Mouse (Mus musculus) kidney, adult 10 weeks (tissue): ENCODE results near the gene Klre1. TPM values are rescaled to one million over a fixed set of nuclear protein-coding genes. Genes with fewer than 3 reads are reported as not detected.

ENCODE experiments used
- polyA plus RNA-seq: library from polyadenylated mRNA; stranded (reverse); fragments of 350-450 nt; fragmentation: Illumina TruSeq; extraction: RNeasy Lipid Tissue Mini Kit (QIAGEN cat#74804); gene quantifications from one replicate; pipeline ENCODE4 v1.2.3, GENCODE M21; 2014; ENCODE audit warnings: low read depth, low replicate concordance

Klre1 gene
- 0.40 TPM for polyA plus RNA-seq

DNA sequence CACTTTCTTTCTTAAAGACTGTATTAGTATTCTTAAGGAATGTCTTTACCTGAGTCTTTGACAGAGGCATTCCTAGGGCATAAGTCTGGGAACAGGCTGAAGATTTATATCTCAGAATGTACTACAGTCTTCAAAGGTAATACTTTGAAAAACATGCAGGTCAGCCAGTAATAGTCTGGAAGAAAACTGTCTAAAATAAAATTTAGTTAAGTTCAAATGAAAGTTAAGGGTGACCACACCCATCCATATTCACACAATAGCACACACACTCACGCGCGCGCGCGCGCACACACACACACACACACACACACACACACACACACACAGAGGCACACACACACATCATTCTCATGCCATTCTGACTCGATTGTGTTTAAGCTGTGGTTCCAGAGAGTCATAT is at the start of gene Klre1:
Gene Klre1, plus strand, starts transcription at position 301 of the 400 bp plus-strand sequence.

DNA sequence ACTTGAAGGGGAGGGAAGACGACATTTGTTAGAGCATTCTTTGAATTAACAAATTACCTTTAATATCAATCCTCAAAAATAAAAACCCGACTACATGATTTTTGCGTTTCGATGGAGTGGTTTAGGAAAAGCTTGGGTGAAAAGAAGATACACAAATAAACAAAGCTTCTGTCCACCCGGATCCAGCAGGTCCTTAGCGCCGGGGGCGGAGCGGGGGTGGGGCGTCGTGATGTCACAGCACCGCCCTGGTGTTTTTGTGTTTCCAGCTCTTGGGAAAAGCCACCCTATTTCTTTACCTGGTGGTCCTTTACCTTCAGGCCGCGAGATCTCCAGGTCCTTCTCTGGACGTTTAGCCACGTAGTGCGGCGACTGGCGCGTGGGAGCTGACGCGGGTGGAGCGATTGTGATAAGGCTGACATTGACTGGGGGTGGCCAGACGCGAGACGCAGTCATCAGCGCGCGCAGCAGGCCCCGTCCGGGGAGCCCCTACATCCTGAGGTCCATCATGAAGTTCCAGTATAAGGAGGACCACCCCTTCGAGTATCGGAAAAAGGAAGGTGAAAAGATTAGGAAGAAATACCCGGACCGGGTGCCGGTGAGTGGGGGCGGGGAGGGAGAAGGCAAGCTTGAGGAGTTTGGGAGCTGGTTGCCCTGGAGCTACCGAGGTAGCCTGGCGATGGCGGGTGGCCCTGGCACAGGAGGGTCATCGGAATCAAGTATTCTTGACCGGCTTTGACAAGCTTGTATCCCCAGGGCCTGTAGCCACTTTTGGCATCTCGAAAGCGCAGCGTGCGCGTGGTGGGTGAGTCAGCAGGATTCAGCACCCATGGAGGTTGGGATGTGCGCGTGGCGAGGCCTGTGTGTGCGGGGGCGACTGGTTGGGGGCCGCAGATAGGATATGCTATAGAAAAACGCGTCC is 44.5 kb upstream of the Klre1 start, which contains the start of gene Gabarapl1:
Gene Gabarapl1, plus strand, starts transcription at position 219 of the 919 bp plus-strand sequence.

DNA sequence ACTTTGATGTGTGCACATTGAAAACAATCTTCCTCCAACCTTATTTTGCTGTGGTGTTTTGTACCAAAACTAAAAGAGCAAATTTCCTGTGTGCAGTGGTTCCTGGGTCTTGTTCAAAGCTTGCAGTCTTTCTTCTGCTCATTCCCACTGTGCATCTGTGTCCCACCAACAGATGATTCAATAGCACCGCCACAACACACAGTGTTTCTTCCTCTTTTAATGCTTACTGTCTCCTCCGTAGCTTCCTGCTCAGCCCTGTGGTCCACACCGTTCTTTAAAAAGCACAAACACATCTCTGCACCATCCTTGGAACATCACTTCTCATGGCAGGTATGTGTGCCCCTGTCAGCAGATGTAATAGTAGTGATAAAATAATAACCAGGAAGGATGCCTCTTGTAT is 13.8 kb downstream of the Klre1 start, which contains the start of gene Klrd1:
Gene Klrd1, plus strand, starts transcription at position 275 of the 400 bp plus-strand sequence.

DNA sequence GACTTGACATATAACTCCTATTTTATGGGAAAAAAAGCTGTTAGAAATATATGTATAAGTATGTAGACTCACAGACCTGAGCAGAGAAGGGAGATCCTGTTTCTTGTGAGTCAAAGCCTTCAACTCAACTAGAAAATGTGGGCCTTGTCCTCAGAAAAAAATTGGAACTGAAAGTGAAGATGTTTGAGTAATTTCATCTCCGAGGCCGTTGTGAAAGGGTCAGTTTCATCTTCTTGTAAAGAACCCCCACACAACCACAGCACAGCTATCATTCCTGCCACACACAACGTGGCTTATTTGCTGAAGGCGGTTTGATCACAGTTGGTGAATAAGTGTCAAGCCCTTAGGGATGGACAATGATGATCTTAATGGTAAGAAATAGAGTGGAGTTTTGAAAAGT is 46.0 kb downstream of the Klre1 start, which contains the start of gene Klrk1:
Gene Klrk1, minus strand, starts transcription at position 130 of the 400 bp plus-strand sequence.

Other genes with a start within 250 kb of the Klre1 start
- gene 4922502D21Rik, start 246.1 kb upstream of the Klre1 start, polyA plus RNA-seq: not detected
- 2.3 TPM for gene Clec12a, start 235.2 kb upstream of the Klre1 start, polyA plus RNA-seq
- gene Clec12b, start 192.0 kb upstream of the Klre1 start, polyA plus RNA-seq: 1.1 TPM
- 2.3 TPM for gene Clec1b, start 180.6 kb upstream of the Klre1 start, polyA plus RNA-seq
- 0.77 TPM for gene Clec9a, start 169.0 kb upstream of the Klre1 start, polyA plus RNA-seq
- 9.7 TPM for gene Clec1a, start 125.9 kb upstream of the Klre1 start, polyA plus RNA-seq
- 0.12 TPM for gene Olr1, start 70.7 kb upstream of the Klre1 start, polyA plus RNA-seq
- gene Tmem52b, start 65.3 kb upstream of the Klre1 start, polyA plus RNA-seq: 745 TPM
- gene Gabarapl1, start 44.7 kb upstream of the Klre1 start, polyA plus RNA-seq: 242 TPM
- gene Klrd1, start 13.9 kb downstream of the Klre1 start, polyA plus RNA-seq: 2.7 TPM
- gene Klrk1, start 46.0 kb downstream of the Klre1 start, polyA plus RNA-seq: 1.2 TPM
- not detected for gene Klrc3, start 65.4 kb downstream of the Klre1 start, polyA plus RNA-seq
- 0.40 TPM for gene Klrc2, start 82.8 kb downstream of the Klre1 start, polyA plus RNA-seq
- gene Klrc1, start 101.1 kb downstream of the Klre1 start, polyA plus RNA-seq: 0.44 TPM
- 0.81 TPM for gene Klri1, start 139.2 kb downstream of the Klre1 start, polyA plus RNA-seq
- gene Klri2, start 162.6 kb downstream of the Klre1 start, polyA plus RNA-seq: not detected
- gene Gm156, start 206.4 kb downstream of the Klre1 start, polyA plus RNA-seq: not detected